Mouse (Mus musculus): ENCODE data around the gene Iah1. TPM values are rescaled to one million over a fixed set of nuclear protein-coding genes. Genes with fewer than 3 reads are reported as not detected.

The Iah1 gene
- polyA plus RNA-seq, 1 experiment from 2014 or later, result 38.8 TPM

DNA sequence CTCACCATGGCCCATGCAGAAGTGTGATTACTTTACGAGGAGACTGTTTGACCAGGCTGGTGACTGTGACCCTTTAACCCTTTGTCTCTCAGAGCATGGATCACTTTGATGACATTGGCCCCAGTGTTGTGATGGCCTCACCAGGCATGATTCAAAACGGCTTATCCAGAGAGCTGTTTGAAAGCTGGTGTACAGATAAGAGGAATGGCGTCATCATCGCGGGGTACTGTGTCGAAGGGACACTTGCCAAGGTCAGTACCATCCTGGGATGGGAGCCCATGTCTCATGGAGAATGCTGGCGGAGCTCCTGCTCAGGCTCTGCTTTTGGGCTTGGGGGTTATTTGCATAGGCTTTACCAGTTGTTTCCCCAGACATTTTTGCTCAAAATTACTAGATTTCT lies 14.9 kb upstream of the Iah1 start:
- H3K36me3 ChIP-seq (ENCODE audit: inconsistent target), result peaks cover 89% of the 10 kb centered on the region
- H3K27ac ChIP-seq, result no peak overlapping the region
- H3K4me3 ChIP-seq (ENCODE audit: inconsistent target), result no peak overlapping the region
- WGBS (ENCODE audit: missing documents), result 92% methylated on average over 7 of the region's 7 CpGs
- H3K79me2 ChIP-seq (ENCODE audit: inconsistent target), result no peaks in the 10 kb centered on the region

DNA sequence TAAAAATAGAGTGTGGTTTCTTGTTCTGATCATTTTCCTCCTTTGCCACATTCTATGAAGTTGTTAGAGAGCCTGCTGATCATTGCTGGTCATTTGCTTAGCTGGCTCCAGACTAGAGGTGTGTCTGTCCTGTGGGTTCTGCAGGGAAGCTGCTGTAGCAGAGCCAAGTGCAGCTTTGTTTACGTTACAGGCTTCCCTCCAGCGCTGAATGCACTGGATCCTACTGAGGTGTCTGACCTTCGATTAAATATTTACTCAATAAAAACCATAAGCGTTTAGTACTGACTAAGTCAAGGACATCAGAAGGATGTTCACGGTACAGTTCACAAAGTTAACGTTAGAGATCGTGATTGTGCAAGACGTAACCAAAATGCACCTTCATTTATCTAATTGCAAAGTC lies 14.3 kb upstream of the Iah1 start:
- no peaks in the 10 kb centered on the region for H3K79me2 ChIP-seq (ENCODE audit: inconsistent target)
- H3K36me3 ChIP-seq (ENCODE audit: inconsistent target), result peaks cover 89% of the 10 kb centered on the region
- no peak overlapping the region for H3K4me3 ChIP-seq (ENCODE audit: inconsistent target)
- WGBS (ENCODE audit: missing documents), result 94% methylated on average over 8 of the region's 8 CpGs
- no peak overlapping the region for H3K27ac ChIP-seq

DNA sequence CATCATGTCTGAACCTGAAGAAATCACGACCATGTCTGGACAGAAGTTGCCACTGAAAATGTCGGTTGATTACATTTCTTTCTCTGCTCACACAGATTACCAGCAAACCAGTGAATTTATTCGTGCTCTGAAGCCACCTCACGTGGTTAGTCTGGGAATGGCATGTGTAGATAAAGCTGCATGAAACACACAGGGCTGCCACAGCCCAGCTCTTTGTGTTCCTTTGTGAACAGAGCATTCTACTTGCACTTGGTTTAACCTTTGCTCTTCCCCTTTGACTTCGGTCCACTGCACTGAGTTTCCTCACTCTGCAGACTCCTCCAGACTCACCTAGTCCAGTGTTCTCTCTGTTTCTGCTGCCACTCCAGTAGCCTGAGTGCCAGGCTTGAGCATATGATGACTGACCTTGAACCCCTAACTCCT lies 13.8 kb upstream of the Iah1 start:
- 88% methylated on average over 5 of the region's 5 CpGs for WGBS (ENCODE audit: missing documents)
- Histone ChIP-seq H3K4me3 (ENCODE audit: inconsistent target) (no peak overlapping the region), H3K79me2 (ENCODE audit: inconsistent target) (no peaks in the 10 kb centered on the region), H3K36me3 (ENCODE audit: inconsistent target) (peaks cover 89% of the 10 kb centered on the region), H3K27ac (no peak overlapping the region)

DNA sequence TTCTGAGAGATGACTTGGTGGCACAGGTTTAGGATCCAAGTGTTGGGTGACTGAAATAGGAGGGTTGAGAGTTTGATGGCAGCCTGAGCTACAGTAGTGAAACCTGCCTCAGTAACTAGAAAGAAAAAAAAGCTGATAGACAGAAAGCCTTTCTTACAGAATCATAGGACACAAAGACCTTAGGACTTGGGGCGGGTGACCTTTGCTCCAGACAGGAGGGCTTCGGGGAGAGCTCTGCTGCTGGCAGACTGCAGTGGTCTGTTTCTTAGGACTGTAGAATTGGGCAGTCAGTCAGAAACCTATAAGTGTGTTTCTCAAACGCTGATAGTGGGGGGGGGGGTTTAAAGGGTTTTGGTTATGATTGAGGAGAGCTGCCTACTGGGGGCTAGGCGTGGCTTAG lies 10.4 kb upstream of the Iah1 start:
- Histone ChIP-seq H3K4me3 (ENCODE audit: inconsistent target) (no peak overlapping the region), H3K36me3 (ENCODE audit: inconsistent target) (peaks cover 95% of the 10 kb centered on the region), H3K27ac (no peak overlapping the region), H3K79me2 (ENCODE audit: inconsistent target) (no peaks in the 10 kb centered on the region)
- WGBS (ENCODE audit: missing documents), result 93% methylated on average over 4 of the region's 4 CpGs

DNA sequence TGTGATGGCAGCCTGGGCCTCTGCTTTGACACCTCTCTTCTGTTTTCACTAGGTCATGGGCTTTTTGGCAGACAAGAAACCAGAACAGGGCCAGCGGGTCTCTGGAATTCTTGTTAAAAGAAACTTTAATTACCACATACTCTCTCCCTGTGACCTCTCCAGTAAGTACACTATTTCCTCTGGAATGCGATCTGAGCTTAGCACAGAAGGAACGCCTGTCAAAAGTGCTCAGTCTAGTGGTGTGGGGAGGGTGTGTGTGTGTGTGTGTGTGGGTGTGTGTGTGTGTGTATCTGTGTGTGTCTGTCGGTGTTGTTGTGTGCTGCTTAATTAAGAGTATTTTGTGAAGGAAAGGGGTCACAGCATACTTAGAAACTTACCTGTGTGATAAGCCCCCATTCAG lies 9.5 kb upstream of the Iah1 start:
- Histone ChIP-seq H3K79me2 (ENCODE audit: inconsistent target) (no peaks in the 10 kb centered on the region), H3K36me3 (ENCODE audit: inconsistent target) (peaks cover 97% of the 10 kb centered on the region), H3K4me3 (ENCODE audit: inconsistent target) (no peak overlapping the region), H3K27ac (no peak overlapping the region)
- 91% methylated on average over 4 of the region's 4 CpGs for WGBS (ENCODE audit: missing documents)

DNA sequence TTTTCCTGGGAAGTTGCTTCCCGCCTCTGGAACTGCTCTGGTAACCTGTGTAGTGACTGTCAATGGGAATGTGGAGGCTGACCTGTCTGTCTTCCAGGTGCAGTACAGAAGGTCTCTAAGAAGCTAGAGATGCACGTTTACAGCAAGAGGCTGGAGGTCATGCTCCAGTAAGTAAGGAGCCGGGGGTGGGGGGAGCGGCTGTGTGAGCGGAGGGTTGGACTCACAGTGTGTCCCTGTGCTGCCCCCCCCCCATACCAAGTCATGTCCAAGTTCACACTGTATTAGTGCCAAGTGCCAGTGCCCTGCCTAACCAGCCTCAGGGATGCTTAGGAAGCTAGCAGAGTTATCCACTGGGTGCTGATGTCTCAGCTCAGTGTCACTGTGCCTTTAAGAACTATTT lies 4.0 kb upstream of the Iah1 start:
- Histone ChIP-seq H3K36me3 (ENCODE audit: inconsistent target) (peaks cover 73% of the 10 kb centered on the region), H3K27ac (no peak overlapping the region), H3K79me2 (ENCODE audit: inconsistent target) (no peaks in the 10 kb centered on the region), H3K4me3 (ENCODE audit: inconsistent target) (no peak overlapping the region)
- WGBS (ENCODE audit: missing documents), result 89% methylated on average over 5 of the region's 5 CpGs

DNA sequence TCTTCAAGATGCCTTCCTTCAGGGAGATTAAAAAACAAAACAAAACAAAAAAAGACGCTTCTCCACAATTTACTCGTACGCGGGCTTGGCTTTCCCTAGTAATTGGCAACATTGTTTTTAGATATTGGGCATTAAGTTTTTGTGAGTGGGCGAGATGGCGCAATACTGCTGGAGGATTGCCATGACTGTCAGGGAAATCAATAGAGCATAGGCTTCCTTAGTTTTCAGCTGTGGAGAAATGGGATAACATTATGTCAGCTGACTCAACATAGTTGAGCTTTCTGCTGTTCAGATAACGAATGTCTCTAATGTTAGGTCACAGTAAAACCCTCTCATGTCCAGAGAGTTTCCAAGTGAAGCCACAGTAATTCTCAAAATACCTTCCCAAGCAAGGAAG lies 678 bp downstream of the Iah1 start:
- 55% methylated on average over 7 of the region's 7 CpGs for WGBS (ENCODE audit: missing documents)
- H3K79me2 ChIP-seq (ENCODE audit: inconsistent target), result no peaks in the 10 kb centered on the region
- peak overlapping the region; percentile 41 for H3K4me3 ChIP-seq (ENCODE audit: inconsistent target)
- no peak overlapping the region for H3K27ac ChIP-seq
- peaks cover 48% of the 10 kb centered on the region; the same call in 1 of the 2 replicates for H3K36me3 ChIP-seq (ENCODE audit: inconsistent target)

DNA sequence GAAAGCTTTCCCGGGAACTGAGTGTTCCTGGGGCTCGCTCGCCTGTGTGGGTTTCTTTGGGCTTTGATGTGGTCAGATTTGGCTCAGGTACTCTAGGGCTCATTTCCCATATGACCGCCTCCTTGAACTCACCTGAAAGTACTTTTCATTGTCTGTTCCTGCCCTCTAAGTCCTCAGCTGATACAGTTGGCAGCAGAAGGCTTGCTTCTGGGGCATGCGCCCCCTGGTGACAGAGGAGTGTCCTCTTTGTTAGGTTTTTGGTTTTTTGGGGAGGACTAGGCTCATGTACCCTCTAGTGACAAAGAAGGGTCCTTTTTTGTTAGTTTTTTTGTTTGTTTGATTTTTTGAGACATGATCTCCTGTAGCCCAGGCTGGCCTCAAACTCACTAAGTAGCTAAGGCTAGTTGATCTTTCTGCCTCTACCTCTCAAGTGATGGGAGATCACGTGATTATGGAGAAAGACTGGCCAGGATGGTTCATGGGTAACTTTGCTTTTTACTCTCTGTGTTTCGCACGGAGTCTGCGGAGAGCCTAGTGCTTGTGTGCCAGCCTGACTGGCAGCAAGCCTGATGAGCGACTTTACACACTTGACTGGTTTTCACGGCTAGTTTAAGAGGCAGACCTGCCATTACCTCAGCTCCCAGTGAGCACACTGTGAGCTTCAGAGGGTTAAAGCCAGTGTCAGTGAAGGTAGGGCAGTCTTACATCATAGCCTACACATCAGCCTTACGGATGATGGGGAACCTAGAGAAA lies 2.1 kb downstream of the Iah1 start:
- no peak overlapping the region for H3K27ac ChIP-seq
- no peak overlapping the region for H3K4me3 ChIP-seq (ENCODE audit: inconsistent target)
- H3K79me2 ChIP-seq (ENCODE audit: inconsistent target), result no peaks in the 10 kb centered on the region
- 86% methylated on average over 12 of the region's 12 CpGs for WGBS (ENCODE audit: missing documents)
- H3K36me3 ChIP-seq (ENCODE audit: inconsistent target), result peaks cover 44% of the 10 kb centered on the region; the same call in 1 of the 2 replicates

DNA sequence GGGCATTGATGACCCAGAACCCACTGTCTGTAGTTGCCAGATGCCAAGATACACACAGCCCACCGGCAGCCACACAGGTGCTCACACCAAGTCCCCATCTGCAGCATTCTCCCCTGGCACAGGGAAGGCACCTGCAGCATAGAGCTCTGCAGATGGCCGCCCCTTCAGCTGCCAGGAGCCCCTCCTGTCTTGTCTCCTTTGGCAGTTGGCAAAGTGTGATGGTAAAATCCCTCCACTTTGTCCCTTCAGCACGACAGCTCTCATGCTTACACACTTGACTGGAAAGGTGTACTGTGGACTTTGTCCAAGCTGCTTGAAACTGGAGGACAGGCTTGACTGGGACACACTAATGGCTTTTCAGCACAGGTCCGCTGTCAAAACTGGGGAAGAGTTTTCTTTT lies 4.1 kb downstream of the Iah1 start:
- WGBS (ENCODE audit: missing documents), result 90% methylated on average over 4 of the region's 4 CpGs
- Histone ChIP-seq H3K79me2 (ENCODE audit: inconsistent target) (no peaks in the 10 kb centered on the region), H3K4me3 (ENCODE audit: inconsistent target) (no peak overlapping the region), H3K27ac (no peak overlapping the region), H3K36me3 (ENCODE audit: inconsistent target) (peaks cover 47% of the 10 kb centered on the region)

DNA sequence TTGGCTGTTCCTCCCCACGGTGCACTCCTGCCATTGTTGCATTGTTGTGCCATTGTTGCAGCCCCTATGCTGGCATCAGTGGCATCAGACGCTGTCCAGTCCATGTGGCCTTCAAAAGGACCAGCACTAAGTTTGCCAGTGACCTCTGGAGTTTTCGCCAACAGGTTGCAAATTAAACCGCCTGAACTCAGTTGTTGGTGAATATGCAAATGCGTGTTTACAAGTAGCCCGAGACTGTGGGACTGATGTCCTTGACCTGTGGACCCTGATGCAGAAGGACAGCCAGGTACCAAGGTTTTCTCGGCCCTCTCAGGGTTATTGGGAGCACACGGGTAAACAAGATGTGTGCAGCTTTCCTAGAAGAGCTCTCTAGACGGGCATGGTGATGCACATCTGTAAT lies 5.0 kb downstream of the Iah1 start:
- 95% methylated on average over 9 of the region's 9 CpGs for WGBS (ENCODE audit: missing documents)
- Histone ChIP-seq H3K4me3 (ENCODE audit: inconsistent target) (no peak overlapping the region), H3K79me2 (ENCODE audit: inconsistent target) (no peaks in the 10 kb centered on the region), H3K36me3 (ENCODE audit: inconsistent target) (peaks cover 53% of the 10 kb centered on the region), H3K27ac (no peak overlapping the region)

DNA sequence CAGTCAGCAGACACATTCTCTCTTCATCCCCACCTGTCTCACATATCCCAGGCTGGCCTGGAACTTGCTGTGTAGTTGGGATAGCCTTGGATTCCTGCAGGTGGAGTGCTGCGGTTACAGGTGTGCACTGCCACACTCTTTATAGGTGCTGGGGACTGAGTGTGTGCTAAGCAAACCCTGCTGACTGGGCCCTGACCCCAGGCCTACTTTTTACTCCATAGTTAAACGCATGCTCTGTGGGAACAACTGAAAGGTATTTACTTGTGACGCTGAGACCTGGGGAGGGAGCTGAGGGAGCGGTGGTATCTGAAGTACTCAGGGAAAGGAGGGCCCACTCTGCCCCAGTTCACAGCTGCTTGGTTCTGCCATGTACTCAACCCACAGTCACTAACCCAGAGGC lies 6.1 kb downstream of the Iah1 start:
- H3K79me2 ChIP-seq (ENCODE audit: inconsistent target), result no peaks in the 10 kb centered on the region
- WGBS (ENCODE audit: missing documents), result 100% methylated on average over 4 of the region's 4 CpGs
- no peak overlapping the region for H3K27ac ChIP-seq
- no peak overlapping the region for H3K4me3 ChIP-seq (ENCODE audit: inconsistent target)
- H3K36me3 ChIP-seq (ENCODE audit: inconsistent target), result peaks cover 64% of the 10 kb centered on the region

DNA sequence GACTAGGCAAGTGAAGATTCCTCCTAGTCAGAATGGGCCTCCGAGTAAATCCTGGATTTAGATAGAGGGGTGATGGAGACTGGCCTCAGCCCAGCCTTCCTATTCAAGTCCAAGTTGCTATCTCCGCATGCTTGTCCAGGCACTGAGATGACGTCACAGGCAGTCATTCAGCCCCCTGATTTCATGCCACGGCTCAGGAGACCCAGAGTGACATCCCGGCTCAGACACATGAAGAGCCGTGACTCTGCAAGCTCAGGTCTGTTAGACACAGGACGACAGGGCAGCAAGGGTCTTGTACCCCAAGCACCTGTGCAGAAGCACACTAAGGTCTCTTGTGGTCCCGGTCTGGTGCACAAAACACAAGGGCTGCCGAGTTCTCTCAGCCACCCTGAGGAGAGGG lies 6.7 kb downstream of the Iah1 start:
- WGBS (ENCODE audit: missing documents), result 94% methylated on average over 9 of the region's 9 CpGs
- no peak overlapping the region for H3K27ac ChIP-seq
- H3K4me3 ChIP-seq (ENCODE audit: inconsistent target), result no peak overlapping the region
- peaks cover 69% of the 10 kb centered on the region for H3K36me3 ChIP-seq (ENCODE audit: inconsistent target)
- H3K79me2 ChIP-seq (ENCODE audit: inconsistent target), result no peaks in the 10 kb centered on the region

DNA sequence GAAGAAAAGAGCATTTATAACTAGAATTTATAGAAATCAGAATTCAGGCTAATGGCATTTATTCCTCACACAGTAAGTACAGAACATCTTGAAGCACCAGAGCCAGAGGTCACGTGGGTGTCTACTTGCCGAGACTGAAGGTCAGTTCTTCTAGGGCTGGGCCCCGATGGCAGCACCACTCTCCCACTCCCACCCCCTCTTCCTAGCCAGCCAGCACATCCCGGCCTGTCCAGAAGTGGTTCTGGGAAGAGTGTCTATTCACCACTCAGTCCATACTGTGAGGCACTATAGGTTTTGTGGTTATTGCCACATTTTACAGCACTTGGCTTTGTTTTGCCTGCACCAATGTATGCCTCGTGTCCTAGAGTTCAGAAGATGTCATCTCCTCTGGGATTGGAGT lies 7.9 kb downstream of the Iah1 start:
- Histone ChIP-seq H3K36me3 (ENCODE audit: inconsistent target) (peaks cover 82% of the 10 kb centered on the region), H3K79me2 (ENCODE audit: inconsistent target) (no peaks in the 10 kb centered on the region), H3K4me3 (ENCODE audit: inconsistent target) (no peak overlapping the region), H3K27ac (no peak overlapping the region)
- 90% methylated on average over 5 of the region's 5 CpGs for WGBS (ENCODE audit: missing documents)

DNA sequence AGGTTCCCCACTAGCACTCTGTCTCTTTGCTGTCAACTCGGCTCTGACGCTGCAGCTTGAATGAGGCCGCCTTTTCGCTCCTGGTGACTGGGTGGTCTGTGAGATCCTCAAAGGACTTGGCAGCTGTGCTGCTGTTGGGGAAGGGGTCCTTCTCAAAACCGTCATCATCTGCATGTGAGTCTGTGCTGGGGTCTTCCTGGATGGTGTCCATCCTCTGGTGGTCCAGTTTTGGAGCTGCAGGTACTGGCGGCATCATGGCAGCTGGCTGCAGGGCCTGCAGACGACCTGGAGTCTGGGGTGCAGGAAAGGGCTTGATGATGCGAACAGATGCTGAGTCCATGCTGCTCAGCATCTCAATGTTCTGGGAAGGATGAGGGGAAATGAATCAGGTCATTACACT lies 9.1 kb downstream of the Iah1 start:
- Histone ChIP-seq H3K4me3 (ENCODE audit: inconsistent target) (no peak overlapping the region), H3K36me3 (ENCODE audit: inconsistent target) (peaks cover 86% of the 10 kb centered on the region), H3K27ac (no peak overlapping the region), H3K79me2 (ENCODE audit: inconsistent target) (no peaks in the 10 kb centered on the region)
- 96% methylated on average over 8 of the region's 8 CpGs for WGBS (ENCODE audit: missing documents)

DNA sequence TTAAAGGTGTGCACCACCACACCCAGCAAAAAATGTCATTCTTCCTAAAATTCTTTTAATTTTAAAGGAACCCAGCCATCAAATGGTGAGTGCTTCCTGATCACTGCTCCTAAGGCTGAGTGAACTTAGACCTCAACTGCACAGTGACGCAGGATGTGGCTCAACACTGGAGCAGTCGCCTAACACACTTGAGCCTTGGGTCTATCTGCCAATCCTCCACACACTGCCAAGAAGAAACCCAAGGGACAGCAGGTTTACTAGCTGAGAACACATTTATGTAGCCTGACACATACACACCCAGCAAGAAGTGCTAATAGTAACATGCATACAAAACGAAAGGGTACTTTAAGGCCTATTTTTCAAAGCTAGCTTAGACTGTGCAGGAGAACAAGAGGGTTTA lies 10.1 kb downstream of the Iah1 start:
- WGBS (ENCODE audit: missing documents), result 92% methylated on average over 3 of the region's 3 CpGs
- no peak overlapping the region for H3K4me3 ChIP-seq (ENCODE audit: inconsistent target)
- H3K79me2 ChIP-seq (ENCODE audit: inconsistent target), result no peaks in the 10 kb centered on the region
- no peak overlapping the region for H3K27ac ChIP-seq
- H3K36me3 ChIP-seq (ENCODE audit: inconsistent target), result peaks cover 86% of the 10 kb centered on the region
